Mouse (Mus musculus): ENCODE results near the gene Arl3. TPM values are rescaled to one million over a fixed set of nuclear protein-coding genes. Genes with fewer than 3 reads are reported as not detected.

Arl3 gene
- total and polyA plus RNA-seq, 3 experiments, result 24.1 to 46.5 (median 45.3) TPM

- dilution Hi-C loops (cut with MboI; ENCODE audit: extremely low pct_ligation_motif_present, extremely low pct_unique_long_range_greater_than_20kb, low sequenced_read_pairs), result no loop called here
- H3K9ac ChIP-seq (ENCODE audit: insufficient read depth, low read depth), result no peak overlapping the region
- no peaks in the 10 kb centered on the region for H3K27me3 ChIP-seq (replicated peaks)
- H3K4me3 ChIP-seq (replicated peaks in 1 of 3; ENCODE audit: low read depth in 2 of 3, low read length in 2 of 3, poor library complexity in 1 of 3), result no peak overlapping the region
- H3K9me3 ChIP-seq (replicated peaks; ENCODE audit: low read length), result no peaks in the 10 kb centered on the region
- peaks cover 10 to 90% of the 10 kb centered on the region in 2 experiments for H3K36me3 ChIP-seq (replicated peaks in 1 of 2; ENCODE audit: control insufficient read depth in 1 of 2, insufficient read depth in 1 of 2, low read length in 1 of 2)
- in situ Hi-C loops (cut with MboI; ENCODE audit: low pct_ligation_motif_present, low pct_unique_long_range_greater_than_20kb, low sequenced_read_pairs), result no loop called here
- TF ChIP-seq NRF1 (IDR thresholded peaks at IDR 0.05; ENCODE audit: low read depth, low read length) (no peak), ZKSCAN1 (IDR thresholded peaks at IDR 0.05; ENCODE audit: borderline replicate concordance, low read depth, low read length) (no peak), USF1 (IDR thresholded peaks at IDR 0.05; ENCODE audit: low read depth, low read length) (no peak)
- DNase-seq (ENCODE audit: extremely low read depth), result no peak
- H3K4me1 ChIP-seq (ENCODE audit: control insufficient read depth in 1 of 2, insufficient read depth in 2 of 2), result peaks cover 0 to 9% of the 10 kb centered on the region in 2 experiments; a peak in 1 of 4 replicates
- H3K79me2 ChIP-seq (replicated peaks; ENCODE audit: control insufficient read depth, extremely low read depth, insufficient read depth, poor library complexity, severe bottlenecking), result no peaks in the 10 kb centered on the region; the same call in none of the 2 replicates
- H3K27ac ChIP-seq (ENCODE audit: insufficient read depth, low read depth), result no peak overlapping the region
- no peak overlapping the region for H3K4me2 ChIP-seq (ENCODE audit: insufficient read depth, low read depth, poor library complexity, severe bottlenecking)
These were observed 46.0 kb upstream of the Arl3 start for GRCm38 (mm10) chr19:46619001-46619400.

- no peak overlapping the region for H3K27ac ChIP-seq (ENCODE audit: insufficient read depth, low read depth)
- H3K27me3 ChIP-seq (replicated peaks), result no peaks in the 10 kb centered on the region
- in situ Hi-C loops (cut with MboI; ENCODE audit: low pct_ligation_motif_present, low pct_unique_long_range_greater_than_20kb, low sequenced_read_pairs), result no loop called here
- no peak overlapping the region for H3K4me2 ChIP-seq (ENCODE audit: insufficient read depth, low read depth, poor library complexity, severe bottlenecking)
- no peaks in the 10 kb centered on the region for H3K9me3 ChIP-seq (replicated peaks; ENCODE audit: low read length)
- H3K79me2 ChIP-seq (replicated peaks; ENCODE audit: control insufficient read depth, extremely low read depth, insufficient read depth, poor library complexity, severe bottlenecking), result no peaks in the 10 kb centered on the region; the same call in none of the 2 replicates
- TF ChIP-seq ZMIZ1 (IDR thresholded peaks at IDR 0.05; ENCODE audit: low read depth, low read length), result no peak
- TF ChIP-seq JUN (IDR thresholded peaks at IDR 0.05; ENCODE audit: insufficient read depth, low read depth, low read length), result no peak
- no peak for TF ChIP-seq CHD2 (IDR thresholded peaks at IDR 0.05; ENCODE audit: low read length)
- TF ChIP-seq RAD21 (IDR thresholded peaks at IDR 0.05; ENCODE audit: low read depth, low read length), result no peak
- no peak for TF ChIP-seq CTCF (conservative IDR thresholded peaks at IDR 0.05 in 1 of 2, IDR thresholded peaks at IDR 0.05 in 1 of 2; ENCODE audit: low read depth in 2 of 2, low read length in 2 of 2)
- TF ChIP-seq MAZ (IDR thresholded peaks at IDR 0.05; ENCODE audit: low read depth, low read length), result no peak
- no peak for TF ChIP-seq SMC3 (IDR thresholded peaks at IDR 0.05; ENCODE audit: low read depth, low read length)
- TF ChIP-seq POLR2A (IDR thresholded peaks at IDR 0.05; ENCODE audit: low read depth, low read length), result no peak
- no peak for TF ChIP-seq TBP (conservative IDR thresholded peaks at IDR 0.05; ENCODE audit: low read depth, low read length)
- no peak for TF ChIP-seq MAX (IDR thresholded peaks at IDR 0.05; ENCODE audit: low read length)
- TF ChIP-seq ETS1 (conservative IDR thresholded peaks at IDR 0.05; ENCODE audit: low read depth, low read length), result no peak
- no peak for TF ChIP-seq RCOR1 (conservative IDR thresholded peaks at IDR 0.05; ENCODE audit: low read depth, low read length)
- TF ChIP-seq ELF1 (IDR thresholded peaks at IDR 0.05; ENCODE audit: low read depth, low read length), result no peak
- no peak for TF ChIP-seq GABPA (IDR thresholded peaks at IDR 0.05; ENCODE audit: insufficient replicate concordance, low read depth, low read length)
- TF ChIP-seq EP300 (IDR thresholded peaks at IDR 0.05; ENCODE audit: low read length), result no peak
- no peak for TF ChIP-seq BHLHE40 (IDR thresholded peaks at IDR 0.05; ENCODE audit: low read depth, low read length)
- no peak overlapping the region for H3K9ac ChIP-seq (ENCODE audit: insufficient read depth, low read depth)
- H3K36me3 ChIP-seq (replicated peaks in 1 of 2; ENCODE audit: control insufficient read depth in 1 of 2, insufficient read depth in 1 of 2, low read length in 1 of 2), result peaks cover 16 to 91% of the 10 kb centered on the region in 2 experiments
- H3K4me3 ChIP-seq (replicated peaks in 1 of 3; ENCODE audit: low read depth in 2 of 3, low read length in 2 of 3, poor library complexity in 1 of 3), result no peak overlapping the region
- dilution Hi-C loops (cut with MboI; ENCODE audit: extremely low pct_ligation_motif_present, extremely low pct_unique_long_range_greater_than_20kb, low sequenced_read_pairs), result no loop called here
- peaks cover 0 to 9% of the 10 kb centered on the region in 2 experiments; a peak in 1 of 4 replicates for H3K4me1 ChIP-seq (ENCODE audit: control insufficient read depth in 1 of 2, insufficient read depth in 2 of 2)
- no peak for DNase-seq (ENCODE audit: extremely low read depth)
These were observed 45.3 kb upstream of the Arl3 start for GRCm38 (mm10) chr19:46618322-46618721.

All from CH12.LX (cell line).